Mouse (Mus musculus): ENCODE results near the gene Tex48. TPM values are rescaled to one million over a fixed set of nuclear protein-coding genes. Genes with fewer than 3 reads are reported as not detected.

Tex48 gene
- total and polyA plus RNA-seq, 2 experiments from 2014 or later, result not detected

- H3K27ac ChIP-seq, result no peak overlapping the region
- H3K9ac ChIP-seq (replicated peaks; ENCODE audit: low read length), result no peak overlapping the region
- H3K4me1 ChIP-seq (ENCODE audit: insufficient read depth, low read length), result peaks cover 1% of the 10 kb centered on the region; the same call in 1 of the 2 replicates
- ATAC-seq, result no peak
- WGBS, result 75% methylated on average over 10 of the region's 10 CpGs
- no peak for TF ChIP-seq CTCF (IDR thresholded peaks at IDR 0.05; ENCODE audit: low read depth)
- H3K36me3 ChIP-seq (ENCODE audit: insufficient read depth, low read length), result no peaks in the 10 kb centered on the region
- no peaks in the 10 kb centered on the region for H3K27me3 ChIP-seq (ENCODE audit: insufficient read depth, low read length)
- DNase-seq (ENCODE audit: low spot score), result no peak
- no peak overlapping the region for H3K4me3 ChIP-seq (ENCODE audit: low read length)
- H3K9me3 ChIP-seq (ENCODE audit: low read length), result no peaks in the 10 kb centered on the region
- no peak overlapping the region for H3K4me2 ChIP-seq (ENCODE audit: low read depth, low read length)
Measured at GRCm38 (mm10) chr4:63585216-63585615, 37.0 kb downstream of the Tex48 start.

GRCm38 (mm10) chr4:63582580-63582979 is 39.6 kb downstream of the Tex48 start:
- no peak for TF ChIP-seq CTCF (IDR thresholded peaks at IDR 0.05; ENCODE audit: low read depth)
- no peak overlapping the region for H3K4me3 ChIP-seq (ENCODE audit: low read length)
- H3K4me1 ChIP-seq (ENCODE audit: insufficient read depth, low read length), result peaks cover 9% of the 10 kb centered on the region; the same call in 1 of the 2 replicates
- WGBS, result 78% methylated on average over 5 of the region's 5 CpGs
- H3K9ac ChIP-seq (replicated peaks; ENCODE audit: low read length), result no peak overlapping the region
- H3K4me2 ChIP-seq (ENCODE audit: low read depth, low read length), result no peak overlapping the region
- ATAC-seq (no peak), DNase-seq (ENCODE audit: low spot score) (no peak)
- no peaks in the 10 kb centered on the region for H3K27me3 ChIP-seq (ENCODE audit: insufficient read depth, low read length)
- H3K27ac ChIP-seq, result no peak overlapping the region
- no peaks in the 10 kb centered on the region for H3K9me3 ChIP-seq (ENCODE audit: low read length)
- H3K36me3 ChIP-seq (ENCODE audit: insufficient read depth, low read length), result no peaks in the 10 kb centered on the region

- Histone ChIP-seq H3K4me1 (ENCODE audit: insufficient read depth, low read length) (peaks cover 9% of the 10 kb centered on the region; the same call in 1 of the 2 replicates), H3K4me2 (ENCODE audit: low read depth, low read length) (no peak overlapping the region), H3K27me3 (ENCODE audit: insufficient read depth, low read length) (no peaks in the 10 kb centered on the region), H3K9me3 (ENCODE audit: low read length) (no peaks in the 10 kb centered on the region), H3K36me3 (ENCODE audit: insufficient read depth, low read length) (no peaks in the 10 kb centered on the region), H3K4me3 (ENCODE audit: low read length) (no peak overlapping the region), H3K9ac (replicated peaks; ENCODE audit: low read length) (no peak overlapping the region), H3K27ac (no peak overlapping the region)
- 13% methylated on average over 6 of the region's 6 CpGs for WGBS
- ATAC-seq, result peak; percentile 86
- TF ChIP-seq CTCF (IDR thresholded peaks at IDR 0.05; ENCODE audit: low read depth), result no peak
- DNase-seq (ENCODE audit: low spot score), result peak; percentile 63
Measured at GRCm38 (mm10) chr4:63580078-63580477, 42.1 kb downstream of the Tex48 start.

- Histone ChIP-seq H3K27me3 (ENCODE audit: insufficient read depth, low read length) (no peaks in the 10 kb centered on the region), H3K9ac (replicated peaks; ENCODE audit: low read length) (no peak overlapping the region), H3K4me2 (ENCODE audit: low read depth, low read length) (no peak overlapping the region), H3K4me3 (ENCODE audit: low read length) (no peak overlapping the region), H3K9me3 (ENCODE audit: low read length) (no peaks in the 10 kb centered on the region), H3K4me1 (ENCODE audit: insufficient read depth, low read length) (peaks cover 9% of the 10 kb centered on the region; the same call in 1 of the 2 replicates), H3K36me3 (ENCODE audit: insufficient read depth, low read length) (no peaks in the 10 kb centered on the region), H3K27ac (no peak overlapping the region)
- DNase-seq (ENCODE audit: low spot score), result no peak
- WGBS, result 78% methylated on average over 14 of the region's 14 CpGs
- ATAC-seq, result peak; percentile 48
- no peak for TF ChIP-seq CTCF (IDR thresholded peaks at IDR 0.05; ENCODE audit: low read depth)
Measured at GRCm38 (mm10) chr4:63579649-63580048, 42.6 kb downstream of the Tex48 start.

GRCm38 (mm10) chr4:63572621-63573020 is 49.6 kb downstream of the Tex48 start:
- H3K9ac ChIP-seq (replicated peaks; ENCODE audit: low read length), result no peak overlapping the region
- WGBS, result 90% methylated on average over 5 of the region's 5 CpGs
- H3K36me3 ChIP-seq (ENCODE audit: insufficient read depth, low read length), result no peaks in the 10 kb centered on the region
- H3K9me3 ChIP-seq (ENCODE audit: low read length), result no peaks in the 10 kb centered on the region
- H3K27ac ChIP-seq, result no peak overlapping the region
- no peaks in the 10 kb centered on the region for H3K27me3 ChIP-seq (ENCODE audit: insufficient read depth, low read length)
- peaks cover 2% of the 10 kb centered on the region; the same call in 1 of the 2 replicates for H3K4me1 ChIP-seq (ENCODE audit: insufficient read depth, low read length)
- no peak overlapping the region for H3K4me3 ChIP-seq (ENCODE audit: low read length)
- no peak overlapping the region for H3K4me2 ChIP-seq (ENCODE audit: low read depth, low read length)
- no peak for TF ChIP-seq CTCF (IDR thresholded peaks at IDR 0.05; ENCODE audit: low read depth)
- DNase-seq (ENCODE audit: low spot score) (no peak), ATAC-seq (no peak)

- ATAC-seq, result no peak
Measured at GRCm38 (mm10) chr4:63570208-63570781, 51.9 kb downstream of the Tex48 start.

GRCm38 (mm10) chr4:63569322-63569721 is 52.9 kb downstream of the Tex48 start:
- H3K27ac ChIP-seq, result no peak overlapping the region
- no peak overlapping the region for H3K9ac ChIP-seq (replicated peaks; ENCODE audit: low read length)
- 89% methylated on average over 8 of the region's 8 CpGs for WGBS
- no peak overlapping the region for H3K4me3 ChIP-seq (ENCODE audit: low read length)
- ATAC-seq (no peak), DNase-seq (ENCODE audit: low spot score) (no peak)
- no peak for TF ChIP-seq CTCF (IDR thresholded peaks at IDR 0.05; ENCODE audit: low read depth)
- H3K4me1 ChIP-seq (ENCODE audit: insufficient read depth, low read length), result peaks cover 2% of the 10 kb centered on the region; the same call in 1 of the 2 replicates
- no peaks in the 10 kb centered on the region for H3K36me3 ChIP-seq (ENCODE audit: insufficient read depth, low read length)
- H3K27me3 ChIP-seq (ENCODE audit: insufficient read depth, low read length), result no peaks in the 10 kb centered on the region
- H3K4me2 ChIP-seq (ENCODE audit: low read depth, low read length), result no peak overlapping the region
- no peaks in the 10 kb centered on the region for H3K9me3 ChIP-seq (ENCODE audit: low read length)

More at GRCm38 (mm10) chr4:63570208-63570781, 51.9 kb downstream of the Tex48 start:
- DNase-seq (ENCODE audit: low spot score), result peak; percentile 26
- Histone ChIP-seq H3K4me2 (ENCODE audit: low read depth, low read length) (no peak overlapping the region), H3K9ac (replicated peaks; ENCODE audit: low read length) (no peak overlapping the region), H3K27me3 (ENCODE audit: insufficient read depth, low read length) (no peaks in the 10 kb centered on the region), H3K9me3 (ENCODE audit: low read length) (no peaks in the 10 kb centered on the region), H3K36me3 (ENCODE audit: insufficient read depth, low read length) (no peaks in the 10 kb centered on the region), H3K4me3 (ENCODE audit: low read length) (no peak overlapping the region), H3K27ac (no peak overlapping the region; the same call in 1 of the 2 replicates), H3K4me1 (ENCODE audit: insufficient read depth, low read length) (peaks cover 2% of the 10 kb centered on the region; the same call in 1 of the 2 replicates)
- TF ChIP-seq CTCF (IDR thresholded peaks at IDR 0.05; ENCODE audit: low read depth), result no peak
- WGBS, result 19% methylated on average over 7 of the region's 7 CpGs
